Mouse (Mus musculus): ENCODE measurements at regions not wholly inside any gene's neighbourhood (a gene's known extent, or its start where the extent isn't known, plus 50 kb on each side); places are given as distances from the start of the nearest gene placed in this dataset.

DNA sequence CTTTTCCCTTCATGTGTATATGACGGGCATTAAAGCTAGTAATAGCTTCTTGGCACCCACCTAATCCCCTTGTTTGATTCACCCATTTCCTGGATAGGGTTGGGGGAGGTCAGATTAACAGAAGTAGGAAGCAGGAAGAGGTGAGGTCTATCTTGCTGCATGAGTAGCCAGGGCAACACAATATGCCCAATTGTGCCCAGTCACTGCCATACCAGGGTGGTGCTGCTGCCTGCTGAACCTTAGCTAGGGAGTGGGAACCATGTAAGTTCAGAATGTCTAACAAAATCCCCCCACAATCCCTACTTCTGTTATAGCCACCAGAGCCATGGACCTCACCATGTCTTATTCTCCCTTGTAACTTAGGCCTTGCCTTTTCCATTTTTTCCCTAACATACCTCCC, 106.1 kb upstream of the Lgalsl start:
- TF ChIP-seq CTCF (IDR thresholded peaks at IDR 0.05; ENCODE audit: control insufficient read depth, insufficient read depth, insufficient replicate concordance, low read depth, low read length), result no peak
- no peak for TF ChIP-seq POLR2A (IDR thresholded peaks at IDR 0.05; ENCODE audit: control insufficient read depth, low read depth, low read length)

Measured in testis, adult 2 months (tissue).